Mouse (Mus musculus) telencephalon, adult 2 months (tissue): Measurements from ENCODE around the gene Zfp287.
"Not testable (repeated sequence)": the region's sequence is repeated elsewhere in the genome, so short reads cannot be mapped to it uniquely, and the experiment has no call there.

Experiments
- DNase-seq: peaks from one replicate; pipeline ENCODE4 v3.0.0-alpha.2; 2011; ENCODE audit warnings: low read depth, low spot score

The Zfp287 gene

DNA sequence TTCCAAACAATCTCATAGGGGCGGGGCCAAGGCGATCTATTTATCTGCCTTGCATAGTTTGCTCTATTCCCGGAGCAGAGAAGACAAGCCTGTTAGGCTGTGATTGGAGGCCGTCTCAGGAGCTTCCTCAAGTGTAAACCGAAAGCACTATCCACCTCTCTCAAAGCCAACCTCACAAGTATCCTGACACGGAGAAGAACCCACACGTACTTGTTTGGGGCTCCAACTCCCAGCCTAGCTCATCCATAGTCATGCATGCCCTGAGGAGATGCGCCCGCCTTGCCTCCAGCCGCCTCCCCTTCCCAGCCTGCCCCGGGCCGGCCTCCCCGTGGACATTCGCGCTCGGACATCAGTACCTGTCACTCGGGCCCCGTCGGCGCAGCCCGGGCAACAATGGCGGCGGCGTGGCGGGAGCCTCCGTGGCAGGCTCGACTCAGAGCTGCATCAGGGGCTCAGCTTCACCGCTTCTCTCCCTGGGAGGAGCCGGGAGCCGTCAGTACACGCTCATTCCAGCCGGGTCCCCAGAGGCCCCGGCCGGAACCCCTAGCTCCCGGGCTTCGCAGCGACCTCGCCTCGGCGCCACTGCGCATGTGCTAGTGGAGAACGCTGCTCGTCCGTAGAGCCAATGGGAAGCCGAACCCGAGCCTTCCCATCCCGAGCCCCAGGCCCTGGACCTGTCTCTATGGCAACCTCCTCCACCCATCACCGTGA, at the start of gene Zfp287:
Zfp287 (minus strand) TSS at position 595 of the 711 bp plus-strand sequence.
- peak; percentile 92 for DNase-seq

DNA sequence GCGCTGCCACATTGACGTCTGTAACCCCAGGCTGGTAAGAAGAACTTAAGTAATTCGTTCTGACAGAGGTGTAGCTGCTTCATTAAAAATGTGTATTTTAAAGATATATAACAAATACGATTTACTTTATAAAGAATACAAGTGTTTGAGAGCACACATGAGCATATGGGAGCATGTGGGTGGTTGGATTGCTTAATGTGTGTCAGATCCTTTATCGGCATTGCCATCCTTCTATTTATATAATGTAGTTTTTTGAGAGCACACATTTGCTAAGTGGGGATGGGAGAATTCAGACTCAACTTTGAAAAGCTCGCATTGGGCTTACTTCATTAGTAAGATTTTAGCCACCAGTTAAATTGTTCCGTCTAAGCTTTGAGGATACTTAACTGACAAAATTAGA, 44.8 kb upstream of the Zfp287 start:
- DNase-seq, result peak; percentile 72

DNA sequence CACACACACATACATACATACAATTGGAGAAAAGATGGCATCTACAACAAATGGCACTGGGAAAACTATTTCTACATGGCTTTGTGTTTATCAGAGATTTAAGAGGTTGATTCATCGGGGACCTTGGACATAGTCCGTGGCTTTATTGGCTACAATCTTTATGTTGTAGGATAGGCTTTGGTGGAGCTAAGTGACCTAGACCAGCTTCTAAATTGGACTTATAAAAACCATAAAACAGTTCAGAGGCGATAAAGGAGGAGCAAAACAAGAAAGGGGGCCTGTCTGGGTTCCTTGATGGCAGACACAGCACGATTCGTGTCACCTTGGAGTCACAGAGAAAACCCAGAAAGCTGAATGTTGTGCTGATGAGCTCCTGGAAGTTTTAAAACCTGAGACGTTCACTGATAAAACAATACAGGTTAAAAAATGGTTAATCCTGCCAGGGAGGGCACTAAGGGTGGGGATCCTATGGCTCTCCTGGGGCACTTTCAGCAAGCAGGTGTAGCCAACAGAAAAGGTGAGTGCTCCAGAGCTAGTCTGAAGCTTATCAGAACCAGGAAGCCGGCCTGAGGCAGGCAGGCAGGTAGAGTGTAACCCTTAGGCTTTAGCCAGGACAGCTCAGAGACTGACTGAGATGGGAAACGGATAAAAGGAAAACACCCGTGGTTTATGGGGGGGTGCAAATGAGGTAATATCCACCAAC, 29.2 kb upstream of the Zfp287 start:
- no peak for DNase-seq

DNA sequence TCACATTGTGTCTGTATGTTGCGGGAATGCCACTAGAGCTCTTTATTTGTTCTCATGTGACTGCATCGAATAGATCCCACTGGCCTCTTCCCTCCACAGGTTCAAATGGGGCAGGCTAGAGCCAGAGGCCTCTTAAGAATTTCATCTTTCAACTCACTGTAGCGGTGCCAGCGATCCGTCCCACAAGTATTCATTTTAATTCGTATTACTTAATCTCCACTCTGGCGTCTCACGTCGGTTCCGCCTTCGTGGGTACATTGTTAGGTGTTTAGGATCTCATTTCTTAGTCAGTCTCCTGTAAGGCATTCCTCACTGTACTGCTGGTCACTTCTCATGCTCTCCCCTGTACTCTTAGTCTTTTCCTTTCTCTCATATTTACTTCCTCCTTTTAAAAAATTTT, 26.8 kb upstream of the Zfp287 start:
- no peak for DNase-seq

DNA sequence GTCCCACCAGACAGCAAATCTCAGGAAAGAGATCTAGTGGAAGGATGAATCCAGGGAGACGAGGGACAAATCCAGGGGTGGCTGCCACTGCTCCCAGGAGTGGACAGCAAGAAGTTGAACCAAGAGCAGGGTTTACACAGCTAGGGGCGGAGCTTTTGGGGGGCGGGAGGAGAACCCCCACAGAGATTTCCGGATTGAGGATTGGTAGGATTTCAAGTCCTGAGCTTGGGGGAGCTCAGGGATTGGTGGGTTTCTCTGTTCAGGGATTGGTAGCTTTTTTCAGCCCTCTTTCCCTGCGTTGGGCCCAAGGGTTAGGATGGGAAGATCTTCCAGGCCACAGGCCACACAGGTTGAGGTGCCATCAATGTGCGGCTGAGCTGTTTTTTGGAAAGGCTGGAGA, 26.2 kb upstream of the Zfp287 start:
- no peak for DNase-seq

DNA sequence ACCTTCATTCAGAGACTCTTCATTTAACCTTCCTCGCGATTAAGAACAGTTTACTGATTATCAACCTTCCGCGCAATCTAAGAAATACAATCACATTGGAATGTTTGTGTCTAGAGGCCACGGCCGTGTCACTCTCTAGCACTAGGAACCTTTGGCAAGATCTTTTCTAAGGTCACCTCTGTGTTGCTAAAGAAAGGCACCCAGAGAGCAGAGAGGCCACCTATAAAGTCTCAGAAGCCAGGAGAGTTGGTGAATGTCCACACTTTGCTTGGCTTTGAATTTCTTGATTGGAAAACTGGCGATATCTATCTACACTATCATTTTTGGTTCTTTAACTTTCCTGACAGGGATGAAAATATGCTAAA, 25.4 kb upstream of the Zfp287 start:
- DNase-seq, result no peak

DNA sequence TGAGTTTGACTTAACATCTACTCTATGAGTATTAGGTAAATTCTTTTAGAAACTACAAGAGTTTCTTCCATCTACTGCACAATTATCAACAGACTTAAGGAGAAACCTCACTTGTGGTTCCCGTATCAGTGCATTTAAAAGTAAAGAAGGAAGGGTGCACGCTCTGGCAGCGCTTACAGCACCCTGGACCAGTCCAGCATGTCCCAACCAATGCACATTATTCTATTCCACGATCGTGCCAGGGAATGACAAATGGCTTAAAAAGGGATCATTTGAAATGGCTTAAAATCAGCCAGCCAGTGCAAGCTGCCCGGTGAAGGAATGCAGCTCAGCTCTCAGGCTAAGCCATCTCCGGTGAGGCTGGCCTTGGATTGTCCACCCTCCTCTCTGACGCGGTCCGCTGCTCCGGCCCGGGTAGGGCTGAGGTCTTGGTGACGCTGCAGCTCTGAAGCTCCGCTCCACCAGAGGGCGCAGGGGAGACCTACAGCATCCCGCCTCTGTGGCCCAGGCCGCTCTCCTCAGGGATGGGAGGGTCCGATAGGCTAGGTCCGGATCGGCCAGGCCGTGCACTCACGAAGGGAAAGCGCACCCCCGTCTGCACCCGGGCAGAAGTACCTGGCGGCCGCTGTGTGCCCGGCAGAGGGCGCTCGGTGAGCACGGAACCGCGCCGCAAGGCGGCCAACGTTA, 24.9 kb upstream of the Zfp287 start:
- peak; percentile 65 for DNase-seq

DNA sequence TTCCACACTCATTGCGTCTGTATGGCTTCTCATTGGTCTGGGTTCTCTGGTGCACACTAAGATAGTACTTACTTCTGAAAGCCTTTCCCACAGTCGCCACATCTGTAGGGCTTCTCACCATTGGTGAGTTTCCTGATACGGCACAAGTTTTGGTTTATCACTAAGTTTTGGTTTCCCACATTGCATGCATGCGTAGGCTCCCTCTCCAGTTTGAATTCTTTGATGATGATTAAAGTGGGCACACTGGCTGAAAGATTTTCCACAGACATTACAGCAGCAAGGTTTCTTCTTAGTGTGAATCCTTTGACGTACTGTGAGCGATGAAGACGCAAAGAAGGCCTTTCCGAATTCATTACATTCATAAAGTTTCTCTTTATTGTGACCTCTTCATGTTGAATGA, 21.1 kb upstream of the Zfp287 start, which contains the start of gene Gm10428:
Gm10428 (plus strand) TSS at position 321 of the 400 bp plus-strand sequence.
- DNase-seq, result no peak

DNA sequence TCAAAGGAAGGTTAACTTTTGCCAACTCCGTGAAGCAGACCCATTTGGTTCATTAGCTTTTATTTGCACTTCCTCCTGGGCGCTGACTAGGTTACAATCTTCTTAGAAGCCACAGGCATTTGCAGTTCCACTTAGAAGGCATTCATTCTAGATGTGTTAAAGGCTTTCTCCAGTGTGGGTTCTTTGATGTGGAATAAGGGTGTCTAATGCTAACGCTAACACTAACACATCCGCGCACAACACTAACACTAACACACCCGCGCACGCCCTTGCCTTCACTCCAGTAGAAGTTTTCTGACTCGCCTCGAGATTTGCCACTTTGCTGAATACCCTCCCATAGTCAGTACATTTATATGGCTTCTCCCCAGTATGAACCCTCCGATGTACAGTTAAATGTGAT, 20.5 kb upstream of the Zfp287 start:
- DNase-seq, result no peak

DNA sequence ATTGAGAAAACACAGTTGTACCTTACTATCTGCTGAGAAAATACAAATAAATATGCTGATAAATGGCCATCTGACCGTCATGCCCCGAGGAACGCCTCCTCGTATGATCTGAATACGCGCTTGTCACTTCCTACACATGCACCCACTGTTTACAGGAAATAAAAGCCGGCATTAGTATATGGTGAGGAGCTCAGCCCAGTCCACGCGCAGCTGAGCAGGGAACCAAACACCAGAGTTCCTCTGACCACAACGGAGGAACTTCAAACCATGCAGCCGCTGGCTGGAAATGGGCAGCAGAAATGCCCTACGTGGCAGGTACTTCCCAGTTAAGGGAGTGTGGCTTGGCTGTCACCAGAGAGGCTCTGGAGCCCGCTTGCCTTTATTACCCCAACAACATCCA, 17.7 kb upstream of the Zfp287 start:
- DNase-seq, result not testable (repeated sequence)

DNA sequence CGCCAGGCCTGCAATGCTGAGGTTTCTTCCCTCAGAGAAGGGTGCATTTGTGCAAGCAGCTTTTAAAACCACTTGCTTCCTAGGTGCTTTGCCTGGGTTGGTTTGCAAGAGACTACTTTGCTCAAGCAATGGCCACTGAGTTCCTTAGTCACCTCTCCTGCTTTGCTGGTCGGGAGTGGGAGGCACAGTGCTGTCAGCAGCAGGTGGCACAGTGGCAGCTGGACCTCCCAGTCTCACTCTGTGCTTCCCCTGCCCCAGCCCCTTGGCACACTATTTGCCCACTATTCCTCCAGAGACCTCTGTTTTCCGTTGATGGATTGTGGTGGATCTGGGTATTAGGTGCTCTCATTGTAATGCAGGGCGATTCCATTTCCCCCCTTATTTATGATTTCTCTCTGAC, 16.4 kb upstream of the Zfp287 start:
- no peak for DNase-seq

DNA sequence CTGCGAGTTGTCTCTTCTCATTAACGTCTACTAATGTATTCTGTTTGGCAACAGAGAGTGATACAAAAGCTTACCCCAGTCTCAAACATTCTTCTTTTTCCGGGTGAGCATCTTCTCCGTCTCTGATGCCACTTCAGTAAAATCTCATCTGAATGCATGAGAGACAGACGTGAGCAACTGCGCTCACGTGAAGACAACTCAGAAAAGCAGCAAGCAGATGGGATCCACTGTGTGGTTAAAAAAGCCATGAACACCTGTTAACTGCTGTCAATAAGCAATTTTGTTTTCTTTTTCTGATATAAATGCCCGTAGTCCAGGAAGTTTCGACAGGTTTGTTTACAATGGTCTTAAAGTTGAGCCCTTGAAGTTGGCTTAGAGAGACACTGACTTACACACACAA, 15.5 kb upstream of the Zfp287 start:
- DNase-seq, result no peak

DNA sequence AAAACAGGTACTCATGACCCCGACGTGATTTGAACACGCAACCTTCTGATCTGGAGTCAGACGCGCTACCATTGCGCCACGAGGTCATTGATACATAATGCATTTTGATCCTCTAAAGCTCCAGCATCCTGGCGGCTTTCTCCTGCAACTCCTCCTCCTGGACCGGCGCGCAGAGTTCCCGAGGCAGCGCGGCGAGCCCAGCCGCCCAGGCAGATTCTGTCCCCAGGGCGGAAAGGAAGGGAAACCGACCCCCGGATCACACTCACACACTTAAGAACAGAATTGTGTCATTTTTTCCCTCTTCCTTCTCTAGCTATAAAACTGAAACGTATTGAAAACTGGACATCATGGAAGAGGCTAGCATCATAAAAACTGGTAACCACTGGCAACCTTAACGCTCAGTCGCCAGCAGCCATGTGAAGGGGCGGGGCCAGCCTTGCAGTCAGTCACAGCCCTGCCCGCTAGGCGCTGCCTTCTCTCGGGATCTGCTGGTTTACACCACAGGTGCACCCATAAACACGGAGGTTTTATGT, 14.4 kb upstream of the Zfp287 start:
- DNase-seq, result peak; percentile 65

DNA sequence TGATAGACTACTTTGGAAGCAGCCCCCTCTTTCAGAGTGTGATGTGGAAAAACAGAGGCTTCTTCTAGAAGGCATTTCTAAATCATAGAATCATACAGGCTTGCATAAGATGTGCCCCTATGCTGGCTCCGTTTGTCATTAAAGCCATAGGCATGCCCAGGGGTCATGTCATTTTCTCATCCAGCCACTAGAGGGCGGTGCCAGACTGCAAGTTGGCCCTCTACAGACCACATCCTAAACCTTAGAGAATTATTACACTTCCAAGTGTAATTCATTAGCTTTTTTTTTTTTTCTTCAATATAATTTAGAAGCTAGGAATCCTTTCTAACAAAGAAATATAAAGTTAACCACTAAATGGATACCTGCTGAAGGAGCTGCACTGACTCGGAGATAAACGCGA, 12.4 kb upstream of the Zfp287 start:
- DNase-seq, result peak; percentile 34

DNA sequence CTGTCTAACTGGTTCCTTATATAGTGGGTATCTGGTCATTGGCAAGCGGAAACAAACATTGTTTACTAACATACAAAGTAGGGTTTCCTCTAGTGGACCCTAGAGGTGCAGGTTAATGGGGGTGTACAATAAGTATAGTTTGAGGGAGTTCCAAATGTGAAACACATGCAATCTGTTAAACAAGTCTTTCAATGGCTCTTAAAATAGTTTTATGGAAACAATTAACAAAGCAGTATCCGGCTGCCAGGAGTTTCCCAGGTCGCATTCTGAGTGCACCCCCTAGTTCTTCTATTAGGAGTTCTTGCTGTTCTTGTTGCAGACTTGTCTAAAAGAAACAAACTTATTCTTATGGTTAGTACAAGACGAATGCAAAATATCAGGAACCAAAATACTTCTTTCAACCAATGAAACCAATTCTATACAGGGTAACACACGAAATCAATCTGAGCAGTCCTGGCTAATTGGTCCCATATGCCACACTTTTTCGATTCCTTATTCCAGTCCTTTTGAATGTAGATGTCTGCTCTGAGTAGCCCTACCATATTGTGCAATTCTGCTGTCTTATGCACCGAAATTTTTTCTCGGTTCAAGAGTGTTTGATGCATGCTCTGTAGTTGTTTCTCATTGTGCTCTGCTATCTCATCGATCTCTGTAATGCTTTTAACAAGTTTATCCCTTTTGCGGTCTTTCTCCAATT, 10.7 kb upstream of the Zfp287 start:
- no peak for DNase-seq

DNA sequence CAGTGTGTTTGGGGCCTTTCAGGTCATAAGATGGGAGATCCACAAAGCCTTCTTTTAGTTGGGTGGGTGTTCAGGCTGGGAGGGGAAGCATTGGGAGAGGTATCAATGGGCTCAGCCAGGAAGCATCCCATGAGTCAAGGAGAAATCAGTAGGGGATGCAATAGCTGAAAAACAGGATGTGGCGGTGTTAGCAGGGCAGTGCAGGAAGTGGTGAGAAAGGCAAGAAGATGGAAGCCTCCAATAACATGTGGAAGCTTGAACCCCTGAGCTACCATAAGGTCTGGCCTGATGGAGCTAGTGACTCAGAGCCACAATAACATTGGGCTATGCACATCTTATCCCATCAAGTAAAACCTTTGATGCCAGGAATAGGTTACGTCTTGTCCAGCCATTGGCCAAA, 9.5 kb upstream of the Zfp287 start:
- no peak for DNase-seq

DNA sequence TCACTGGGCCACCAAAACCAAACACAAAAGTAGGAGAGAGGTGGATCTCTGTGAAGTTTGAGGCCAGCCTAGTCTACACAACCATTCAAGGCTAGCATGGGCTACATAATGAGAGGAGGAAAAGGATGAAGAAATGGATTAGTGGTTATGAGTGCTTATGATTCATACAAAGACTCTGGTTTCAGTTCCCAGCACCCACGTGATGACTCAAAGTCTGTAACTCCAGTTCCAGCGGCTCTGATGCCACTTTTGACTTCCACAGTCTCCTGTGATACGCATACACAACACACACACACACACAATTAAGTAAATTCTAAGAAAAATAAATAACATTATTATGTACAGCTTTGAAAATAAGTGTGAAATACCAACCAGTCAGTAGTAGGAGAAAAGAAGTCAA, 960 bp upstream of the Zfp287 start:
- no peak for DNase-seq

DNA sequence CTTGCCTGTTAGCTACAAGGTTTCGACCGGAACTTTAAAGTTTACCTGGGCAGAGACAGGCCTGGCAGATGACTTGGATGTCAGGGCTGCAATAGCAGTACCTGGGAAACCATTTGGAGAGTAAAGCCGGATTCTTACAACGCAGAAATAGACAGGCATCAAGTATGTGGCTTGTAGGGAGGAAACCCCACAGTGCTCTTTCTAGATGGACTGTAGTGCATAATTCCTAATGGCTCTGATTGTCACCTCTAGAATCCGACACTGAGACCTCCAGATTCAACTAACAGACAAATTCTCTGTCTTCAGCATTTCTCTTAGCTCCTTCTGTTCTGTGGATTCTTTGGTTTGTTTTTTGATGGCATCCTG, 300 bp upstream of the Zfp287 start:
- no peak for DNase-seq

DNA sequence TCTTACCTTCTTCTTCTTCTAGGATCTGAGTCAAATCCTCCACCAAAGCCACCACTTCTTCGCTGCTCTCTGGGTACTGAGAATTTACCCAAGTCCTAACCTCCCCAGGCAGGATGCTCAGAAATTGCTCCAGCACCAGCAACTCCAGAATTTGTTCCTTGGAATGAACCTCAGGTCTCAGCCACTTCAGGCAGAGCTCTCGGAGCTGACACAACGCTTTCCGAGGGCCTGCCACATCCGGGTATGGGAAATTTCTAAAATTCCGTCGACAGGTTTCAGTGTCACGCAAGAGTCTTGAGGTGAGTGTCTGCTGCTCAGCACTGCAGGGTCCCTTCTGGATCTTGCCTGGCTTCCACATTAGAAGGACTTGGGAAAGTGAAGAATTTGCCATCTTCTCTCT, 3.4 kb downstream of the Zfp287 start:
- DNase-seq, result no peak

DNA sequence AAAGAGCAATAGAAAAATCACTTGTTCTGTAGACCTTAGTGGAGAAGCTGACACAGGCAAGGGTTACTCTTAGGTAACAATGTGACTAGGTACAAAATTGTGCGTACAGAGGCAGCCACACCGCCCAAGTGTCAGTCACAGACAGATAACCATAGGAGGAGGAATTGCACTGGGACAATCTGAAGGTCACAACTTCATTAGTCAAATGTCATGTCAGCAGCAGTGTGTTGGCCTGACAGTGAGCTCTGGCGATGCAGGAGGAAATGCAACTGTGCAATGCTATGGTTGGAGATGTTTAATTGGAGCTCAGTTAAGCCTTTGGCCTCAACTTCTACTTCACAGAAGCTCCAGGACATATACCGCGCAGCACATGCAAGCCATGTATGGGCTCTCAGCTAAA, 21.0 kb downstream of the Zfp287 start:
- DNase-seq, result no peak

DNA sequence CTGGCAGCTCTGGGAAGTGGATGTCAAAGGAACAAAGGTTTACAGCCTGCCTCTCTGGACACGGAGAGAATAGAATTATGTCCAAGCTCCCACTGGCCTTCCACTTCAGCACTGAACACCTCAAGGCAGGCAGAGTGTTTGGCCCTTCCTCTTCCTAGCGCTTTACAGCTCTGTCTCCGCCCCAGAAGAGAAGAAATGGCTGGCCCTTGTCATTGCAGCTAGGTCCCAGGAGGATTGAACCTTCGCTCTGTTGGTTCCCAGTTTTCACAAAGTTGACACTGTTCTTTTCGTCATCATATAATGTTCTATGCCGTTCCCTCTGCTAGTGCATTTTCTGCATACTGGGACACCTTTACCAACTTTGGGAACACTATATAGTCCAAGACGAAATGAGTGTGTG, 23.5 kb downstream of the Zfp287 start:
- no peak for DNase-seq

DNA sequence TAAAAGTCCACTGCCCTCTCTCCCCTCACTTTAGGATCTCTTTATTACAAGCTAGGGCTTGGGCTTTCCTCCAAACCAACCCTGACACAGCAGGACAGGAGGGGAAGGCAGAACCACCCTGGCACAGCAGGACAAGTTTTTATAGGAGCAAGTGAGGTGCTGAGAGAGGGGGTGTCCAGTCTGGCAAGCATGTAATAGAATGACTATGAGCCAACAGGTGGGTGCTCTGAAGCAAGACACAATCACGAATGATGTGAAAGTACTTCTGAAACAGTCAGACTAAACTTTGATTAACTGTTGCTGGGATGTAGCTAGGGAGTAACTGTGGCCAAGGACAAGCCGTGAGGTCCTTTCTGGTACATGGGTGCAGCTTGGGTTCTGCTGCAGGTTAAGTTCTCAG, 25.6 kb downstream of the Zfp287 start:
- DNase-seq, result no peak
